Mouse (Mus musculus) neural tube, embryonic 12.5 days (tissue): Measurements from ENCODE around the gene Ripor3. TPM values are rescaled to one million over a fixed set of nuclear protein-coding genes. Genes with fewer than 3 reads are reported as not detected.

Experiments used
- ATAC-seq: fragments of 200-750 bp; cut with Nextera tagmentation; 2 replicates; pipeline ENCODE4 v1.8.0; 2017; ENCODE audit warnings: low read depth, mild to moderate bottlenecking, moderate TSS enrichment, moderate library complexity; ENCODE audit not compliant: low FRiP score
- H3K27ac ChIP-seq: fragments of 300-500 bp; sonication (generic); 2 replicates; pipeline ENCODE4 v1.5.1; 2016
- H3K27me3 ChIP-seq: fragments of 300-500 bp; sonication (generic); replicated peaks from 2 replicates; pipeline ENCODE4 v1.6.1; 2016; ENCODE audit warnings: mild to moderate bottlenecking
- H3K36me3 ChIP-seq: fragments of 300-500 bp; sonication (generic); 2 replicates; pipeline ENCODE4 v1.6.1; 2016; ENCODE audit warnings: mild to moderate bottlenecking
- H3K4me1 ChIP-seq: fragments of 300-500 bp; sonication (generic); 2 replicates; pipeline ENCODE4 v1.6.1; 2016
- H3K4me2 ChIP-seq: fragments of 300-500 bp; sonication (generic); replicated peaks from 2 replicates; pipeline ENCODE4 v1.6.1; 2016; ENCODE audit warnings: mild to moderate bottlenecking
- H3K4me3 ChIP-seq: fragments of 300-500 bp; sonication (generic); 2 replicates; pipeline ENCODE4 v1.5.1; 2016
- H3K9ac ChIP-seq: fragments of 300-500 bp; sonication (generic); 2 replicates; pipeline ENCODE4 v1.6.1; 2016; ENCODE audit warnings: mild to moderate bottlenecking
- H3K9me3 ChIP-seq: fragments of 300-500 bp; sonication (generic); 2 replicates; pipeline ENCODE4 v1.6.1; 2016; ENCODE audit warnings: mild to moderate bottlenecking
- WGBS: fragments of 180-500 bp; shearing (Covaris S2); methylation state at CpG from one replicate; pipeline ENCODE4 v1.1.7; 2016; 5-methylcytosine and 5-hydroxymethylcytosine counted together
- polyA plus RNA-seq: library from polyadenylated mRNA; unstranded; fragments of >200 nt; fragmentation: Nextera tagmentation; extraction: Ambion mirVana; gene quantifications from 2 replicates; pipeline ENCODE4 v1.2.1, GENCODE M21; 2016

The Ripor3 gene
- polyA plus RNA-seq, 1 experiment from 2014 or later: 0.60 TPM

- 63% methylated on average over 4 of the region's 4 CpGs for WGBS
- Histone ChIP-seq H3K4me2 (no peak overlapping the region), H3K4me3 (no peak overlapping the region), H3K9ac (no peak overlapping the region), H3K36me3 (no peaks in the 10 kb centered on the region), H3K27ac (no peak overlapping the region), H3K9me3 (0 out of 2 replicates have a peak, but pooled peaks cover 5% of the 10 kb centered on the region), H3K4me1 (no peaks in the 10 kb centered on the region), H3K27me3 (no peaks in the 10 kb centered on the region)
- ATAC-seq: no peak
Measured at GRCm38 (mm10) chr2:168002188-168002587, 8.2 kb downstream of the Ripor3 start.

DNA sequence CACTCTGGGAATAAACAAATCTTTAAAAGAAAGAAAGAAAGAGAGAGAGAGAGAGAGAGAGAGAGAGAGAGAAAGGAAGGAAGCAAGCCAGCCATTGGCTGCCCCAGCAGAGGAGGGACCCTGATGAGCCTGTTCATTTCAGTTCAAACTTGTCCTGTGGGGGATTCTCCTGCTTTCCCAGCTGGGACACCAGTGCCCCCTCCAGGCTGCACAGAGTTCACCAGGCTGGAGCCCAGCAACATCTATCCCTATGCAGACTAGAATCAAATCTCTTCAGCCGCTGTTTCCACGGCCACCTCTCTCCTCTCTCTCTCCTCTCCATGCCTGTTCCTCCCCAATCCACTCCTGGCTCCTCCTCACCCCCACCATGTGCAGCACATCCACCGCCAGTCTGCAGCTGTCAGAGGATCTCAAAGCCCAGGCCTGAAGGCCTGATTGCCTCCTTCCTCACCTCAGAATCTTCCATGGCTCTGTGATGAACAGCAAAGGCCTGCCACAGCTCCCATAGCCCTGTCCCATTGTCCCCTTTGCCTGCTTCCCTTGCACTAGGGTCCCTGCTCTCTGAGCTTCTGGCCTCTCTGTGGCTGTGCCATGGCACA lies 11.2 kb downstream of the Ripor3 start:
- no peaks in the 10 kb centered on the region for H3K36me3 ChIP-seq
- WGBS: 65% methylated on average over 3 of the region's 3 CpGs
- H3K4me2 ChIP-seq: no peak overlapping the region
- H3K27ac ChIP-seq: no peak overlapping the region
- no peak overlapping the region for H3K4me3 ChIP-seq
- ATAC-seq: no peak
- H3K9ac ChIP-seq: no peak overlapping the region
- no peaks in the 10 kb centered on the region for H3K27me3 ChIP-seq
- H3K9me3 ChIP-seq: 0 out of 2 replicates have a peak, but pooled peaks cover 5% of the 10 kb centered on the region
- H3K4me1 ChIP-seq: no peaks in the 10 kb centered on the region

GRCm38 (mm10) chr2:167997562-167997961 lies 12.9 kb downstream of the Ripor3 start:
- H3K4me2 ChIP-seq: no peak overlapping the region
- H3K27ac ChIP-seq: no peak overlapping the region
- H3K4me3 ChIP-seq: no peak overlapping the region
- ATAC-seq: no peak
- no peak overlapping the region for H3K9ac ChIP-seq
- no peaks in the 10 kb centered on the region for H3K4me1 ChIP-seq
- 75% methylated on average over 3 of the region's 3 CpGs for WGBS
- H3K9me3 ChIP-seq: 0 out of 2 replicates have a peak, but pooled peaks cover 5% of the 10 kb centered on the region
- no peaks in the 10 kb centered on the region for H3K27me3 ChIP-seq
- H3K36me3 ChIP-seq: no peaks in the 10 kb centered on the region

- WGBS: 69% methylated on average over 8 of the region's 8 CpGs
- Histone ChIP-seq H3K4me2 (no peak overlapping the region), H3K27me3 (no peaks in the 10 kb centered on the region), H3K9ac (no peak overlapping the region), H3K27ac (no peak overlapping the region), H3K4me3 (no peak overlapping the region), H3K9me3 (0 out of 2 replicates have a peak, but pooled peaks cover 5% of the 10 kb centered on the region), H3K4me1 (no peaks in the 10 kb centered on the region), H3K36me3 (no peaks in the 10 kb centered on the region)
- no peak for ATAC-seq
Measured at GRCm38 (mm10) chr2:167996672-167997215, 13.7 kb downstream of the Ripor3 start.

GRCm38 (mm10) chr2:167995870-167996635 lies 14.4 kb downstream of the Ripor3 start:
- Histone ChIP-seq H3K4me1 (no peaks in the 10 kb centered on the region), H3K9me3 (0 out of 2 replicates have a peak, but pooled peaks cover 5% of the 10 kb centered on the region), H3K27me3 (no peaks in the 10 kb centered on the region), H3K4me2 (no peak overlapping the region), H3K4me3 (no peak overlapping the region), H3K9ac (no peak overlapping the region), H3K36me3 (no peaks in the 10 kb centered on the region), H3K27ac (no peak overlapping the region)
- 71% methylated on average over 19 of the region's 19 CpGs for WGBS
- no peak for ATAC-seq

- ATAC-seq: no peak
- Histone ChIP-seq H3K9ac (no peak overlapping the region), H3K4me2 (no peak overlapping the region), H3K9me3 (no peaks in the 10 kb centered on the region), H3K27me3 (no peaks in the 10 kb centered on the region), H3K4me3 (no peak overlapping the region), H3K27ac (no peak overlapping the region), H3K4me1 (0 out of 2 replicates have a peak, but pooled peaks cover 4% of the 10 kb centered on the region), H3K36me3 (no peaks in the 10 kb centered on the region)
- 60% methylated on average over 13 of the region's 13 CpGs for WGBS
Measured at GRCm38 (mm10) chr2:167993260-167993659, 17.2 kb downstream of the Ripor3 start.

GRCm38 (mm10) chr2:167989310-167989709 lies 21.1 kb downstream of the Ripor3 start:
- Histone ChIP-seq H3K4me2 (no peak overlapping the region), H3K9ac (no peak overlapping the region), H3K4me3 (no peak overlapping the region), H3K9me3 (no peaks in the 10 kb centered on the region), H3K36me3 (no peaks in the 10 kb centered on the region), H3K27me3 (no peaks in the 10 kb centered on the region), H3K27ac (no peak overlapping the region), H3K4me1 (0 out of 2 replicates have a peak, but pooled peaks cover 4% of the 10 kb centered on the region)
- WGBS: 76% methylated on average over 14 of the region's 14 CpGs
- ATAC-seq: no peak

GRCm38 (mm10) chr2:167987640-167988039 lies 22.8 kb downstream of the Ripor3 start:
- Histone ChIP-seq H3K9me3 (no peaks in the 10 kb centered on the region), H3K4me3 (no peak overlapping the region), H3K36me3 (no peaks in the 10 kb centered on the region), H3K27ac (no peak overlapping the region), H3K4me2 (no peak overlapping the region), H3K4me1 (0 out of 2 replicates have a peak, but pooled peaks cover 4% of the 10 kb centered on the region), H3K27me3 (no peaks in the 10 kb centered on the region), H3K9ac (no peak overlapping the region)
- 65% methylated on average over 12 of the region's 12 CpGs for WGBS
- ATAC-seq: no peak

DNA sequence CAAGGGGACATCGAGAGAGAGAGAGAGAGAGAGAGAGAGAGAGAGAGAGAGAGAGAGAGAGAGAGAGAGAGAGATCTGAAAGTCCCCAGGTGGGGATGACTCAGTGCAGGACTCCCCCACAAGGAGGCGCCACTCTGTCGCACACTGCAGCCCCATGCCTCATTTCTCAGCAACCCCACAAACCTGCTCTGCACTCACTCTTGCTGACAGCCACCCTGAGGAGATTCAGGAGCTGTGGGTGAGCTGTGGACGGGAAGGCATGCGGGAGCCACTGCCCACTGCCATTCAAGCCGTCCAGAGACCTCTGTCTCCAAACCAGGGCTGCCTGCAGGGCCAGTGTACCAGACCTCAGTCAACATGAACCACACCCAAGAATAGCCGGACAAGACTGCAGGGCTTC lies 23.7 kb downstream of the Ripor3 start:
- no peaks in the 10 kb centered on the region for H3K27me3 ChIP-seq
- H3K9ac ChIP-seq: no peak overlapping the region
- 0 out of 2 replicates have a peak, but pooled peaks cover 4% of the 10 kb centered on the region for H3K4me1 ChIP-seq
- no peak overlapping the region for H3K4me3 ChIP-seq
- H3K27ac ChIP-seq: no peak overlapping the region
- no peak for ATAC-seq
- H3K36me3 ChIP-seq: no peaks in the 10 kb centered on the region
- WGBS: 32% methylated on average over 7 of the region's 7 CpGs
- no peaks in the 10 kb centered on the region for H3K9me3 ChIP-seq
- no peak overlapping the region for H3K4me2 ChIP-seq

- Histone ChIP-seq H3K9ac (no peak overlapping the region), H3K9me3 (no peaks in the 10 kb centered on the region), H3K36me3 (0 out of 2 replicates have a peak, but pooled peaks cover 4% of the 10 kb centered on the region), H3K4me3 (no peak overlapping the region), H3K27ac (no peak overlapping the region), H3K4me2 (no peak overlapping the region), H3K4me1 (0 out of 2 replicates have a peak, but pooled peaks cover 4% of the 10 kb centered on the region), H3K27me3 (no peaks in the 10 kb centered on the region)
- WGBS: 38% methylated on average over 3 of the region's 3 CpGs
- no peak for ATAC-seq
Measured at GRCm38 (mm10) chr2:167984946-167985345, 25.5 kb downstream of the Ripor3 start.

DNA sequence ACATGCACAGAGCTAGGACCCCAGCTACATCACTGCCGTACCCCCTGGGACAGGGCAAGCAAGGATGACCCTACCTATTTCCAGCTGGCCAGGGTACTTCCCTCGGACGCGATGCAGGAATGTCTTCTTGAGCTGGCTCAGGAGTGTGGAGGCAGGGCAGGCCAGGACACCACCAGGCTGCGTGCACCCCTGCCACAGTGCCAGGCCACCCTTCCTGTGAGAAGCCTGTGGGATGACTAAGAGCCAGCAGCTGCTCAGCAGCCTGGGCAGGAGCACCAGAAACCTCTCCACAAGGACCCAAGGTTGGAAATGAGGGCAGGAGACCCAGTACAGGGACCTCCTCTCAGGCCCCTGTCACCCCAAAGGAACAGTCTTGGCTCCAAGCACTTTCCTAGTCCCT lies 26.0 kb downstream of the Ripor3 start:
- ATAC-seq: no peak
- no peak overlapping the region for H3K9ac ChIP-seq
- H3K4me3 ChIP-seq: no peak overlapping the region
- no peak overlapping the region for H3K4me2 ChIP-seq
- 82% methylated on average over 5 of the region's 5 CpGs for WGBS
- H3K27ac ChIP-seq: no peak overlapping the region
- H3K27me3 ChIP-seq: no peaks in the 10 kb centered on the region
- H3K9me3 ChIP-seq: no peaks in the 10 kb centered on the region
- H3K4me1 ChIP-seq: 0 out of 2 replicates have a peak, but pooled peaks cover 4% of the 10 kb centered on the region
- H3K36me3 ChIP-seq: 0 out of 2 replicates have a peak, but pooled peaks cover 9% of the 10 kb centered on the region

- Histone ChIP-seq H3K4me1 (no peaks in the 10 kb centered on the region), H3K27me3 (no peaks in the 10 kb centered on the region), H3K9me3 (no peaks in the 10 kb centered on the region), H3K9ac (no peak overlapping the region), H3K4me2 (no peak overlapping the region), H3K27ac (no peak overlapping the region), H3K4me3 (no peak overlapping the region), H3K36me3 (peaks cover 22% of the 10 kb centered on the region)
- WGBS: 59% methylated on average over 9 of the region's 9 CpGs
- ATAC-seq: no peak
Measured at GRCm38 (mm10) chr2:167982646-167983045, 27.8 kb downstream of the Ripor3 start.
